Mouse (Mus musculus) G1E (cell line): ENCODE measurements around the gene Slc10a4.

Experiments
- CTCF ChIP-seq: IDR thresholded peaks from 2 replicates; pipeline ENCODE4 v1.5.1; 2012; ENCODE audit warnings: low read depth, low read length, inconsistent platforms, mixed read lengths
- GATA1 ChIP-seq: IDR thresholded peaks from 2 replicates; pipeline ENCODE4 v1.6.1; 2012; ENCODE audit warnings: borderline replicate concordance, low read length, inconsistent platforms, mixed read lengths
- GATA2 ChIP-seq: IDR thresholded peaks from 2 replicates; pipeline ENCODE4 v1.6.1; 2012; ENCODE audit warnings: low read depth, low read length, inconsistent platforms, borderline replicate concordance
- POLR2AphosphoS5 ChIP-seq: IDR thresholded peaks from 2 replicates; pipeline ENCODE4 v1.6.1; 2012; ENCODE audit warnings: low read depth, low read length, inconsistent platforms; ENCODE audit not compliant: insufficient replicate concordance
- TAL1 ChIP-seq: conservative IDR thresholded peaks from 2 replicates; pipeline ENCODE4 v1.6.1; 2012; ENCODE audit warnings: low read depth, low read length, inconsistent platforms, mixed read lengths

DNA sequence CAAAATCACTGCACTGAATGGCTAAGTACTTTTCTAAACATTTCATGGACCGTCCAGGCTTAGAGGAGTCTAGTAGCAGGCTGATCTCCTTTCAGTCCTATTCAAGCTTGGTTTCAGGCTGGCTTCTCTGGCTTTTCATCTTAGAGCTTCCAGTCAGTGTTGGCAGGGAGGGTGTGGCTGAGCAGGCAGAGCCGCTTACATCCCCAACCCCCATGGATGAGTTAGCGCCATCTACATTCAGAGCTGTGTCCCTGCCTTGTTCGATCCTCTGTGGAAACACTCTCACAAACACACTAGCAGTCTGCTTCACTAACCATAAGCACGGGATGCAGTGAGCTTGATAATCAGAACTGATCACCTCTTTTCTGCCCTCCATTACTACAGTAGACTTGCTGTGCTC lies 33.7 kb upstream of the Slc10a4 start:
- no peak for TF ChIP-seq CTCF
- no peak for TF ChIP-seq GATA1
- no peak for TF ChIP-seq TAL1
- no peak for TF ChIP-seq POLR2AphosphoS5
- no peak for TF ChIP-seq GATA2
